Mouse (Mus musculus): ENCODE data around the gene Gm28047.
"Not testable (repeated sequence)": the region's sequence is repeated elsewhere in the genome, so short reads cannot be mapped to it uniquely, and the experiment has no call there.

Gene Gm28047

DNA sequence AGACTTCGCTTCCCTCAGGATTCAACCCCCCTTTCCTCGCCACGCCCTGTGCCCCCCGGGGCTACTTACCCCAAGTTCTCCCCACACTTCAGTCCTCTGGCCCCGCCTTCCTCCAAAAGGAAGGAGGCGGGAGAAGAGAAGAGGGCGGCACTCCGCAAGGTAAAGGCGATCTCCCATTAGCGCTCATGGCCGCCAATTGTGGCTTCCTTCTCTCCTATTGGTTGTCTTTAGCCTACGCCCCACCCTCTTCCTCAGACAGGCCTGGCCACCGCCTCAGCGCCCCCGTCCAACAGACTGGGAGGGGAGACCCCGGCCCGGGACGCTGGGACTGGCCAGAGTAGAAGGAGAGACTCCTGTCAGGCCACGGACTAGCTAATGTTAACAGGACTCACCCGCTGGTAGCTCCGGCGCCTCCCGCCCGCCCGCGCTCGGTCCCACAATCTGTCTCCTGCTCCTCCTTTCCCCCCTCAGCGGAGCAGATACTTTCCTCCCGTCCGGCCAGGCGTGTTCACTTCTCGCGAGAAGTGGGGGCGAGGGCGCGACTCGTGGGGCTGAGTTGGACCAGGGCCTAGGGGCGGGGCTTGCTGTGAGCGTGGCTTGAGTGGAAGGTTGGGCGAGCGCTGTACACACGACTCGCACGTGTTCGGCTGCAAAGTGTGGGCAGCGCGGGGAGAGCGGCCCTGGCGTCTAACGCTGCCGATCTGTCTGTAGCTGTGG is at the start of gene Gm28047, which contains the start of gene Atf7:
Gene Gm28047, minus strand, starts transcription at position 98 of the 717 bp plus-strand sequence.
Gene Atf7, minus strand, starts transcription at position 495 of the 717 bp plus-strand sequence.
- peak; percentile 100 for DNase-seq (ENCODE audit: low spot score in 2 of 2)

GRCm38 (mm10) chr15:102673548-102673947 is 48.7 kb upstream of the Gm28047 start:
- no peak for DNase-seq (ENCODE audit: low spot score in 2 of 2)

DNA sequence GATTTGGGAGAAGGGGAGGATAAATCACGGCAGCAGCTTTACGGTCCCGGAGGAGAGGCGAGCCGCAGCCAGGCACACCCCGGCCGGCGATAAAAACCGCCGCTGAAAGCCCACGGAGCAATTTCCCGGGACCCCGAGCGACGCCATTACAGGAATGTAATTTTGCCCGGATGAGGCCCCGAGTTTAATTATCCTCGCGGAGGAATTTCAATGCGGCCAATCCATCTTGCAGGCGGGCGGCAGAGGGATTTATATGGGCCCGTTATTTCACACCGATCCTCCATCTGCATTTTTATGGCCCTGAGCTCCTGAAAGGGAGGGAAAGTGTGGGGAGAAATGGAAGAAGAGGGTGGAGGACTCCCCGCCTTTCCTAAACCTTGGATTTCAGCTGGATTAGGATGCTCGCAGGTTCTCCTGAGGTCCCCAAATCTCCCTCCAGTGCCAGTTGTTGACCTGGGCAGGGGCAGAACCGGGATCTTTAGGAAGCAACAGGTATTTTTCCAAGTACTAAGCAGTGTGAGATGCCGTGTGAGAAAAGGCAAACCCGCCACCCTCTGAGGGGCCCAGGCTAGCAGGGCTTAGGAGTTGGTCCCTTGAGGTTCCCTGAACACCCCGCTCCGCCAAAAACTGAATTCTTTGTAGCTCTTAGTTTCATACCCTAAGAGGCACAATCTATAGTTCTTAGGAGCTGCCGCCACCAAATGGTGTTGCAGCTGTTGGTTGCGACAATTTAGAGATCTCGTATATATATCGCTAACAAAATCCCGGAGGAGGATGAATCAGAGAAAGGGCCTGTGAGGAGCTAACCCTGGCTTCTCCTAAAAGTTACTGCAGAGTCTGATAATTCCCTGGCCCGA is 47.6 kb upstream of the Gm28047 start, which contains the start of gene Atp5g2:
Gene Atp5g2, minus strand, starts transcription at position 138 of the 857 bp plus-strand sequence.
- DNase-seq (ENCODE audit: low spot score in 2 of 2) = no peak

DNA sequence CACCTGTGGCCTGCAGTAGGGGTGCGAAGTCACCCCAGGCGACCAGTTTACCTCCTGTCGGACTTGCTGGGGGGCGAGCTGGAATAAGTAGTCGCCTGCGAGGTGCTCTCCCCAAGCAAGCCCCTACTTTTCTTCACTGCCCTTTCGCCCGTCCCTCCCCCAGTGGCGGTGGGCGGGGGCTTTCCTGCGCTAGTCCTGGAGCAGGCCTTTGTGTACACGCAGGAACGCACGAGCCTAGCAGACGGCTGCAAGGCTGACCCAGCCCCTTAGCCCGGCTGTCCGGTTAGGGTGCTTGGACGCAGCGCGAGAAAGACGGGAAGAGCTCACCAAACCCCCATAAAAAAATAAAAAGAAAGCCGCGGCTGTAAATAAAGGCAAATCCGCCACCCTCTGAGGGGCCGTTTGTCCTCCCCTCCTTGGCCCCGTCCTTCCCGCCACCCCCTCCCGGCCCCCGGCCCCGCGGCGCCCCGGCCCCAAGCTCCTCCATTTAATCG is 46.9 kb upstream of the Gm28047 start:
- peak; percentile 58 to 69 for DNase-seq (ENCODE audit: low spot score in 2 of 2)

DNA sequence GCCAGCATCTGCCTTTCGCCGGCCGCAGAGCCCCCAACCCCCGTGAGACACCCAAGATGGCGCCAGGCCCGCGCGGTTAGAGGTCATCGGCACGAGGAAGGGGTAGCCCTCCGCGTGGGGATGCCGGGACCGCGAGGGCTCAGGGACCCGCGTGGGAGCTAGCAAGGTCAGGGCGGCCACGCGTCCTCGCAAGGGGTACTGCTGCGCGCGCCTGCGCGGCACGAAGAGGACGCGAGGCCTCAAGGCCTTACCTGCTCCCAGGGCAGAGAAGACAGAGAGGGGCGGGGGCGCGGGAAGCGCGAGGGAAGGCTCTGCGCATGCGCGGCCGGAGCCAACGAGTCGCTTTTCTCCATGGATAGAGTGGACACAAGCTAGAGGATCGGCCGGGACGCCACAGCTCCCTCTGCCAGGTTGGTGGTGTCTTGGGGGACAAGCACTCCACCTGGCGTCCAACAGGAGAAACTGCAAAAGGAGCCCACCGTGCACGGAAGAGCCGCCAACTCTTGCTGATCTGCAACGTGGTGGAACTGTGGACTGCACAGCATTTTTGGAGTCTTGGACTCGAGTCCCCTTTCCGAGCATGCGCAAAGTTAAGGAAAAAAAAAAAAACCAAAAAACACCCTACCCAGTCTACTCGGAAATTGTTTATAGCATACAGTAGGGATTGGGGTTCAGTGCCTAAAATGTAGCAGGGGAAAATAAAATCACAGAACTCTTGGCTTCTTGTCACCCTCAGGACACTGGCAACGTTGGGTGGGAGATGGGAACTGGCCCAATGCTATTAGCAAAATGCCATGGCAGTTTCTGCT is 46.1 kb upstream of the Gm28047 start:
- peak; percentile 93 to 94 for DNase-seq (ENCODE audit: low spot score in 2 of 2)

GRCm38 (mm10) chr15:102670281-102670680 is 45.4 kb upstream of the Gm28047 start:
- DNase-seq (ENCODE audit: low spot score in 2 of 2) = no peak

GRCm38 (mm10) chr15:102669571-102669970 is 44.7 kb upstream of the Gm28047 start:
- DNase-seq (ENCODE audit: low spot score in 2 of 2) = no peak

GRCm38 (mm10) chr15:102665494-102665893 is 40.6 kb upstream of the Gm28047 start:
- peak; percentile 35 to 51 for DNase-seq (ENCODE audit: low spot score in 2 of 2)

DNA sequence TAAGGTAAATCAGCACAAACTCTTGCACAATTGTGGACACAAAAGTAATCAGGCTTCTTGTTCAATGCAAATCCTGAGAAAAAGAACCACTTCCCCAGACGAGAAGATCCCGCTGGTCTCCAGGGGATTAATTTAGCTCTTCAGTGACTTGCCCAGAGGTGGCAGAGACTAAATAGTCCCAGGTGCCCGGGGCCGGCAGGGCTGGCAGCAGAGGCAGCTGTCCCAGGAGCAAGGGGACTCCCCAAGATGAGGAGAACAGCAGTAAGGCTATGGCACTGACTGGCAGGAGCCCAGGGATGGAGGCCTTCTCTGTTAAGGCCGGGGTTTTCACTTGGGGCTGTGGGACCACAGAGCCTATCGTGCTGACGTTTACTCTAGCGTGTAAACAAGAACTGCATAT is 39.0 kb upstream of the Gm28047 start:
- DNase-seq (ENCODE audit: low spot score in 2 of 2) = no peak

GRCm38 (mm10) chr15:102662601-102663000 is 37.7 kb upstream of the Gm28047 start:
- DNase-seq (ENCODE audit: low spot score in 2 of 2) = not testable (repeated sequence)

GRCm38 (mm10) chr15:102657926-102658381 is 33.1 kb upstream of the Gm28047 start:
- no peak for DNase-seq (ENCODE audit: low spot score in 2 of 2)

DNA sequence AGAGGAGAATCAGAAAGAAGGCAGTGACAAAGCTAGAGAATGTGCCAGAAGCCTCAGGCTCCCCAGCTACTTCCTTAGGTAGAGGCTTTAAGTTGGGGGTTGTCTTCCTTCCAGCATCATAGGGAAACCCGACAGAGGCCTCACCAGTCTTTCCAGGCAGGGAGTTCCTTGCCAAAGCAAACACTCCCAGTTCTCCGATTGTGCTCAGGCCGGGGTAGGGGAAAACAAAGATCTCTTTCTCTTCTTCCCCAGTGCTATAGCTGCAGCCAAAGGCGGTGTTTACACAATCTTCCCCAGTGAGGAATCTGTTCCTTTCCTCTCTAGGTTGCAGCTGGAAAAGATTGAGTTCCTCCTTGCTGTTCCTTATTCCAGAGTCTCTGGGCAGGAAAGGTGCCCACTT is 31.8 kb upstream of the Gm28047 start:
- DNase-seq (ENCODE audit: low spot score in 2 of 2) = no peak

DNA sequence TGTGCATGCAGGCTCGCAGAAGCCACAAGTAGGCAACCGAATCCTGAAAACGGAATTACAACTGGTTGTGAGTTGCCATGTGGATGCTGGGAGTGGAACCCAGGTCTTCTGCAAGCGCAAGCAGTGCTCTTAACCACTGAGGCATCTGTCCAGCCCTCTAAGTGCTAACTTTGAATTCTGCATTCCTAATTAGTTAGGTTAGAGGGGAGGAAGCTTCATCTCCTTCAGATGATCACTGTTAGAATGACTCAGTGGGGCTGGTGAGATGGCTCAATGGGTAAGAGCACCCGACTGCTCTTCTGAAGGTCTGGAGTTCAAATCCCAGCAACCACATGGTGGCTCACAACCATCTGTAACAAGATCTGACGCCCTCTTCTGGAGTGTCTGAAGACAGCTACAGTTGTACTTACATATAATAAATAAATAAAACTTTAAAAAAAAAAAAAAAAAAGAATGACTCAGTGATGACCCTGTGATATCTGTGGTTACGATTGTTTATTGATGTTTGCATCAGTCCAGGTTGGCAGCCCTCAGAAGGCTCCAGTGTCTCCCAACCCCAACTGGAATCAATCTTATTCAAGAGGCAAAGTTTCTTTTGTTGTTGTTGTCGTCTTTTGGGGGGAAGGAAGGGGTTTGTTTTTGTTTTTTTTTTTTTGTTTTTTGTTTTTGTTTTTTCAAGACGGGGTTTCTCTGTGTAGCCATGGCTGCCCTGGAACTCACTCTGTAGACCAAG is 27.2 kb upstream of the Gm28047 start:
- DNase-seq (ENCODE audit: low spot score in 2 of 2) = not testable (repeated sequence)

DNA sequence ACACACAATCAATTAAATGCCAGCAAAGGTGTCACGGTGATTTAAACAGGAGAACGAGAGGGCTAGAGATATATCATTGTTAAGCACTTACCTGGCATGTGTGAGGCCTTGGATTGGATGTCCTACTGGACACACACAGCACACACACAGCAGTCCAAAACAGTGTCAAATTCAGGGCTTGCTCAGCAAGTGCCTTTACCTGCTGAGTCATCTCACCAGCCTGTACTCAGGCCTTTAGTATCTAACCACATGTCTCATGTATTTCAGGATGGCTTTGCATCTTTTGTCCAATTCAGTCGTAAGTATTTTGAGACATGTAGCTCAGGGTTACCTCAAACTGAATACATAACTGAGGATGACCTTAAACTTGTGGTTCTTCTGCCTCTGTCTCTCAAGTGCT is 26.2 kb upstream of the Gm28047 start:
- DNase-seq (ENCODE audit: low spot score in 2 of 2) = no peak

GRCm38 (mm10) chr15:102635817-102636216 is 10.9 kb upstream of the Gm28047 start:
- DNase-seq (ENCODE audit: low spot score in 2 of 2) = no peak

GRCm38 (mm10) chr15:102634684-102635083 is 9.8 kb upstream of the Gm28047 start:
- no peak for DNase-seq (ENCODE audit: low spot score in 2 of 2)

DNA sequence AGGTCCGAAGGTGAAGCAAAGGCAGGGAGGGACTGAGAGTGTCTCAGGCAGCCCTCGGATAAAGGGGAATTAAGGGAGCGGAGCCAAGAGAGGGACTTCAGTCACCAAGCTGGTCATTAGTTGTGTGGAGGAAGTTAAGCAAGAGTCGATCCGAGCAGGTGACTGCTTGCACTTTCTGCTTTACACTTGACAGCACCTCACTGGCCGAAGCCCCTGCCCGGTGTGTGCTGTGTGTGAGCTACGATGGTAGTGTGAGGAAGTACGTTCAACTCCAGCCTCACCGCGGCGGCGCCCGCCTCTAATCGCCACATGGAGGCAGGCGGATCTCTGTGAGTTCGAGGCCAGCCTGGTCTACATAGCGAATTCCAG is 804 bp upstream of the Gm28047 start:
- DNase-seq (ENCODE audit: low spot score in 2 of 2) = peak; percentile 71

DNA sequence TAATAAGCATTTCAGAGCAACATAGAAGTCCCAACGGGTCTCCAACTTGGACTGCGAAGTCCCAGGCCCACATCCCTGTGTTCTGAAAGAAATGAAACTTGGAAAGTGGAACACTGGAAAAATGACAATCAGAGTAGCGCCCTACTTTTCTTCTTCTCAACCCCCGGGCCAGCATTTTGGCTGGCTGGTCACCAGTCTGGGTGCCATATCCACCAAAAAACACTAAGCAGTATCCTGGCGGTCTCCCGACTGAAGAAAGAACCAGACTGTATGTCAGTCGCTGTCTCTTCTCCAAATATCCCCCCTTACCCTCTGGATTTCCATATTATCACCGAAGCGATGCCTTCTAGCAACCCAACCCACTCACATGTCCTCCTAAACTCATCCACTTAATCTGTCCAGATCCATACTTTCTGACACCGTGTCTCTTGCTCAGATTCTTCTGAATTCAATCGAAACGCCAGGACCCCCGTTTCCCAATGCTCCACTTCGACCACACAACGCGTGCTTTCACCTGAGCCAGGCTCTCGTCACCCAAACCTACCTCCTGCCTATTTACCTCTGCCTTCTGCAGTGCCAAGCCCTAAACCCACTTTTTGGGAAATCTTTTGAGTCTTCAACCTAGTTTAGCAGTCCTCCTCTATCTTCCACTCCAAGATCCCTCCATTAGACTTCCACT is 437 bp downstream of the Gm28047 start:
- peak; percentile 2 to 6 for DNase-seq (ENCODE audit: low spot score in 2 of 2)

DNA sequence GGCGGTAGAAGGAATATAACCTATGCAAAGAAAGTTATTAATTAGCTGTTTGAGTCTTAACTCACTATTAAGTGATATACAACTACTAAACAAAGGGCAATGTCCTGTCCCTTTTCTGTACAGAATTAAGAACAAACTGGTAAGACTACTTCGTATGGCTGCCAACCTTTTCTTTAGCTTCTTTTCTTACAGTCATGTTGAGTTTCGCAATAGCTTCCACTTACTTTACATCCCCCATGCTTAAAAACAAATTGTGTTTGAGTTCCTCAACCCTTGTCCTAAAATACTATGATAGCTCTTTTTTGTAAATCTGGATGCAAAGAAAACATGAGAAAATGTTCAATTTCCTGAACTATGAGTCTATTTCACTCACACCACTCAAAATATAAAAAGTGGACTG is 1.7 kb downstream of the Gm28047 start:
- DNase-seq (ENCODE audit: low spot score in 2 of 2) = no peak

- no peak for DNase-seq (ENCODE audit: low spot score in 2 of 2)
Measured at GRCm38 (mm10) chr15:102622536-102622935, 2.3 kb downstream of the Gm28047 start.
